Mouse (Mus musculus) effector memory CD4-positive, alpha-beta T cell, adult 7 months (primary cell): ENCODE results near the gene Erich3. TPM values are rescaled to one million over a fixed set of nuclear protein-coding genes. Genes with fewer than 3 reads are reported as not detected.

ENCODE experiments used
- polyA plus RNA-seq: library from polyadenylated mRNA; unstranded; fragments of 100-300 nt; shearing (Covaris generic); gene quantifications from one replicate; pipeline ENCODE4 v1.2.1, GENCODE M21; 2017

Erich3 gene
- 0.39 TPM for polyA plus RNA-seq

GRCm38 (mm10) chr3:154663545-154663944, at the start of gene Erich3:
TSS of gene Erich3 (plus strand) at chr3:154663859.

Other genes starting within 250 kb of the Erich3 start
- gene Cryz, start 67.1 kb upstream of the Erich3 start, polyA plus RNA-seq = 2.3 TPM
- gene Tyw3, start 66.8 kb upstream of the Erich3 start, polyA plus RNA-seq = 5.2 TPM